Mouse (Mus musculus) spleen, adult 12 weeks (tissue): ENCODE data around the gene 4930519P11Rik.

Source experiments
- DNase-seq: peaks from one replicate; pipeline ENCODE4 v3.0.0; 2022; ENCODE audit warnings: low spot score

4930519P11Rik gene

GRCm38 (mm10) chr2:154583906-154584872 is 29.0 kb downstream of the 4930519P11Rik start:
- no peak for DNase-seq

GRCm38 (mm10) chr2:154581421-154581820 is 31.8 kb downstream of the 4930519P11Rik start:
- no peak for DNase-seq

DNA sequence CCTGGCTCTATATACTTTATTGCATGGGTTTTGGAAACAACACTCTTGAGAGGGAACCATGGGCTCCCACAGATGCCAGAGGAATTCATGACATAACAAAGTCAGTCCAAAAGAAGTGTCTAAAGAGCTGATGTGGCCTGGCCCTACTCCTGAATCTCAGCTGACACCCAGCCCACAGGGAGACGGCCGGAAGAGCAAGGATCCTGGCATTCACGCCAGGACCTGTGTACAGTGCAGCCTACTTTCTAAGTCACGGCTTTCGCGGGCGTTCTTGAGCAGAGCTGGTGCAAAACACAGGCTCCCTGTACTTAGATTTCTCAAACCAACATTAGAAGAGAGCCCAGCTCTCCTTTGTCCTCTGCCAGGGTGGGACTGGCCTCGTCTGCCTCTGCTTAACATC is 32.7 kb downstream of the 4930519P11Rik start:
- no peak for DNase-seq

DNA sequence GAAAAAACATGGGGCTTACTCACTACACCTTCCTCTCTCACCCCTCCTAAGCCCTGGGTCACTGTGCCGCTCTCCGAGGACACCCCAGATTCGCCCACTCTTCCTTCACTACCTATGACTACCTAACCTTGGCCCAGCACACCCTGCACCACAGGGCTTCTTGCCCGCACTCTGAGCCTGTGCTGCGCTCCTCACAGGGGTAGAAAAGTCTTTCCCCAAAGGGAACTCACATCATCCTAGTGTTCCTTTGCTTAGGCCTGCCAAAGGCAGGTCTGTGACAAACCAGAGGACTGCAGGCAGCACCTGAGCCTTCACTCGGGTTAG is 35.5 kb downstream of the 4930519P11Rik start:
- no peak for DNase-seq

DNA sequence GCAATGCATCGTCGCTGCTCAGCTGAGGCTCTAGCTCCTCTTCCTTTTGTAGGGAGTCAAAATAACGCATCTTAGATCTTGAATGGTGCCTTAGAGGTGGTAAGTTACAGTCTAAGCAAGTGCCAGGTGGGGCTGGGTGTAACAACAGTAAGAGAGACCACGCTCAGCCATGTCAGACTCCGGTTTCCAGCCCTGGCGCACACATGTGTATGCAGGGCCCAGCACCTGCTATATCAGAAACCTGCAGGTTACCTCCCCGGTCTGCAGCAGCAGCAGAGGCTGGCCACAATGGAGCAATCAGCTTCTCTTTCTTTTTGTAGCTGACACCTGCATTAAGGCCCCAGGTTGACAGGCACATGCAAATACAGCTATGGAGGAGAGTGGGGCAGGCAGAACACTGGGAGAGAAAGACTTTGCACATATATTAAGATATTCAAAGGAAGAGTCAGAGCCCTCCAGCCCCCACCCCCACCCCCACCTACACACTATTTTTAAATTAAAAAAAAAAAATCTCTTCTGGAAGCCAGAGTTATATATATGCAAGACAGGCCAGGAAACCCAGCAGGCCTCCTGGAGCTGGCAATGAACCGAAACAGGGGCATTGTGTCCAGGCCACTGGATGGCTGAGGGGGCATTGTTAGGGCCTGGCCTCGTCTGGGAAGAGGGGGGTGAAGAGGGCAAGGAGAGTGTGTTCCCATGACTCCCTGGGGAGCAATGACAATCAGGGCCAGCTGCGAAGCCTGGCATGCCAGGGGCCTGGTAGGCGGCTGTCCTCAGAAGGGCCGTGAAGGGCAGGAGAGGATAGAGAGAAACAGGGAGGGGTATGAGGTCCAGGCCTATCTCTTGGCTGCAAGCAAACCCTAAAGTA is 36.1 kb downstream of the 4930519P11Rik start:
- no peak for DNase-seq

GRCm38 (mm10) chr2:154574271-154574670 is 39.0 kb downstream of the 4930519P11Rik start:
- no peak for DNase-seq

- no peak for DNase-seq
Observed at GRCm38 (mm10) chr2:154572996-154573395, 40.2 kb downstream of the 4930519P11Rik start.

- DNase-seq, result no peak
Observed at GRCm38 (mm10) chr2:154571976-154572375, 41.3 kb downstream of the 4930519P11Rik start.

DNA sequence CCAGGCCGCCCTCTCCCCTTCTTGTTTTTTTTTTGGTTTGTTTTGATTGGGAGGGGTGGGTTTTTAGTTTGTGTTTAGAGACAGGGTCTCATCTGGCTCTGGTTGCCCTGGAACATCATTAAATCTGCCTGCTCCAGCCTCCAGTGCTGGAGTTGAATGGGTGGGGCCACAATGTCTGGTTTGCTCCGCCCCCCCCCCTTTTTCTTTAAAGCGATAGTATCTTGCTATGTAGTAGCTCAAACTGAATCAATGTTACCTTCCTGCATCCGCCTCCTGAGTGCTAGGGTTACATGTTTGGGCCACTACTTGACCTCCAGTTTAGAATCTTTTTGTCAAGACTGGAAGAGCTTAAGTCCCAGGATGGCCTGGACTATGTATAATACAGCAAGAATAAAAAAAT is 42.0 kb downstream of the 4930519P11Rik start:
- DNase-seq, result no peak

DNA sequence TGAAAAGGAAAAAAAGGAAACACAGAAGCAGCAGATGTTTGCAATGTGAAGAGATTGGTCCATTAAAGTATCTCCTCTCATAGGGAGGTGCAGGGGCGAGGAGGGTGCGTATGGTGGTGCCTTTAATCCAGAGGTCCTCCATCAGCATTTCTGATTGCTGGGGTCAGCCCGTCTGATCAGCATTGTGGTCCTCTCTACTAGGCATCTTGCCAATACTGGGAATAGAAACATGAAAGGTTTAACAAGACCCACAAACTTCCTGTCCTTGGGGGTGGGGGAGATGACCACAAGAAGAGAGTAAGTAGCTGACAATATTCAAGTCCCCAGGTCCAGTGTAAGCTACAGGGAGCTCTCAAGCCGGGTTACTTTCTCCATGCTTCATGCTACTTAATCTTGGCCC is 42.6 kb downstream of the 4930519P11Rik start:
- DNase-seq, result no peak

DNA sequence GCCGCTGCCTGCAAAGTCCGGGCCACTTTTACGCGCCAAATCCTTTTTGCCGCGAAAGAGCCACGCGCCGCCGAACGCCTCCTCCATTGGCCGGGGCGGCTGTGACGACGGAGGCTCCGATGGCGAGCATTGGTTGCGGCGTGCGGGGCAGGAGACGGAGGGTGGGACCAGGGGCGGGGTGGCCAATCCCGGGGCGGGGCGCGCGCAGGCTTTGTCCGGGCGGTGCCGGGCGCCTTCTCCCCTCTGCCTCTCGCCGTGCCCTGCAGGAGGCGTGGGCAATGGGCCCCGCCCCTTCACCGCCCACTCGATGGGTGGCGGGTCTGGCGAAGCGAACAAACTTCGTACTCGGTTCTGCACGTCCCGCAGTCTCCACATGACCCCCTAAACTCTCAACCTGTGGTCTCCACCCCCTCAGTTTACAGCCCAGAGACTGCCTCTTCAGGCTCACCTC is 43.4 kb downstream of the 4930519P11Rik start, which contains the start of gene E2f1:
Gene E2f1, minus strand, starts transcription at position 57 of the 451 bp plus-strand sequence.
- DNase-seq, result peak; percentile 89

GRCm38 (mm10) chr2:154569071-154569748 is 44.0 kb downstream of the 4930519P11Rik start:
- DNase-seq, result peak; percentile 74

DNA sequence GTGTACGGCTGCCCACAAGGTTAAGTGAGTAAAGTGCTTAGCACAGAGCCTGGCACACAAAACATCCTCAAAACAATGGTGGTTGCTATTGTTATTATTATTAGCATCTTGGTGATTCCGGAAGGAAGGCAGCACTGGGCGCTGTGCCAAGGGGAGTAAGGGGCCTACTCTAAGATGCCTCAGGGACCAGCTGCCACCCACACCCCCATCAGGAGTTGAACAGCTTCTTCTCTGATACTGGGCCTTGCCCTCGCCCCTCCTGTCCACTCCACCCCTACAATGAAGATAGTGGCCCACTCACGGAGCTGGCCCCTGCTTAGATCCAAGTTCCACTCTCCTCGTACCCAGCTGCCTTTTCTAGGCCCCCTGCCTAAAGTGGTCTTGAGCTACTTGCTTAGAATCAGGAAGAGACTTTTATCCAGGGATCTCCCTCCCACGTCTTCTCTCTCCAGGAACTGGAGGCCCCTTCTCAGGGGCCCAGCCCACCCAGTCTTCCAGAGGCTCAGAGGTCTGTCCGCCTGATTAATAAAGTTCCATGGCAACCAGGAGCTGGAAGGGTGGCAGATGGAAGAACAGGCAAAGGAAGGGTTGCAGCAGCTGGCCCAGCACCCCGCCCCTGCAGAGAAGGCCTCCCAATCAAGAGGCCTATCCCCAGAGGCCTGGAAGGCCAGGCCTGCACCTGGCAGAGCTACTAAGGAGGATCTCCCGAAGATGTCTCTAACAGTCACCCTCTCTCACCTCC is 44.7 kb downstream of the 4930519P11Rik start:
- no peak for DNase-seq

- no peak for DNase-seq
Observed at GRCm38 (mm10) chr2:154567766-154568165, 45.5 kb downstream of the 4930519P11Rik start.

DNA sequence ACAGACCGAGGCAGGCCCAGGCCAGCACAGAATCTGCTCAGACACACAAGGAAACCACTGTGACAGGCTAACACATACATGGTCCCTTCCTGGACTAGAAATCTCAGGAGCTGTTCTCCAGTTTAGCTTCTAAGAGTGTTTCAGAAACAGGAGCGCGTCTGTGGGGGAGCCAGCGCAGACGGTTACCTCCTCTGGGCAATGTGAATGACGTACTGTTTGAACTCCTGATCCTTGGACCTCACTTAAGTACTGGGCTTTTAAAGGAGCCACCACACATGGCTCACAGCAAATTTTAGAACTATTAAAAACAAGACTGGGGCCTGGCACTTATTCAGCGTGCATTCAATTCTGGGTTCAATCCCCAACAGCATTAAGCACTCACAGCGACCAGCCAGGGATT is 46.6 kb downstream of the 4930519P11Rik start:
- no peak for DNase-seq

GRCm38 (mm10) chr2:154565562-154565961 is 47.7 kb downstream of the 4930519P11Rik start:
- DNase-seq, result no peak

DNA sequence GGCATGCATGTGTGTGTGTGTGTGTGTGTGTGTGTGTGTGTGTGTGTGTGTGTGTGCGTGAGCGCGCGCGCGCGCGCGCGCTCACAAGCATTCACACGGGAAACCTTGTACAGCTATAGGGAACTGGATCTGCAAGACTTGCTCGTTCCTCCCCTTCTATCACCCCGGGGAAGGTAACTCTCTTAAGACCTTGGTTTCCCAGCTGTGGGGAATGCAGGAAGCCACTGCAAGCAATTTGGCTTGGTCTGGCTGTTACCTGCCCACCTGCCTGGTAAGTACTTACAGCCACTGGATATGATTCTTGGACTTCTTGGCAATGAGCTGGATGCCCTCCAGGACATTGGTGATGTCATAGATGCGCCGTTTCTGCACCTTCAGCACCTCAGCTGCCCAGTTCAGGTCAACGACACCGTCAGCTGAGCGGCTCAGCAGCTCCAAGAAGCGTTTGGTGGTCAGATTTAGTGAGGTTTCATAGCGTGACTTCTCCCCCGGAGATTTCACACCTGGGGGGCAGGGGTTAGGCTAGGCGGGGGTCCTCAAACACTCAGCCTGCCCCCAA is 49.5 kb downstream of the 4930519P11Rik start:
- no peak for DNase-seq
